Mouse (Mus musculus): ENCODE data around the gene Dnaaf3. TPM values are rescaled to one million over a fixed set of nuclear protein-coding genes. Genes with fewer than 3 reads are reported as not detected.
"Not testable (repeated sequence)": the region's sequence is repeated elsewhere in the genome, so short reads cannot be mapped to it uniquely, and the experiment has no call there.

Dnaaf3 gene
- polyA plus RNA-seq (2016; fragmentation: Nextera tagmentation; extraction: Ambion mirVana), result 1.9 and 3.0 TPM in 2 replicates

DNA sequence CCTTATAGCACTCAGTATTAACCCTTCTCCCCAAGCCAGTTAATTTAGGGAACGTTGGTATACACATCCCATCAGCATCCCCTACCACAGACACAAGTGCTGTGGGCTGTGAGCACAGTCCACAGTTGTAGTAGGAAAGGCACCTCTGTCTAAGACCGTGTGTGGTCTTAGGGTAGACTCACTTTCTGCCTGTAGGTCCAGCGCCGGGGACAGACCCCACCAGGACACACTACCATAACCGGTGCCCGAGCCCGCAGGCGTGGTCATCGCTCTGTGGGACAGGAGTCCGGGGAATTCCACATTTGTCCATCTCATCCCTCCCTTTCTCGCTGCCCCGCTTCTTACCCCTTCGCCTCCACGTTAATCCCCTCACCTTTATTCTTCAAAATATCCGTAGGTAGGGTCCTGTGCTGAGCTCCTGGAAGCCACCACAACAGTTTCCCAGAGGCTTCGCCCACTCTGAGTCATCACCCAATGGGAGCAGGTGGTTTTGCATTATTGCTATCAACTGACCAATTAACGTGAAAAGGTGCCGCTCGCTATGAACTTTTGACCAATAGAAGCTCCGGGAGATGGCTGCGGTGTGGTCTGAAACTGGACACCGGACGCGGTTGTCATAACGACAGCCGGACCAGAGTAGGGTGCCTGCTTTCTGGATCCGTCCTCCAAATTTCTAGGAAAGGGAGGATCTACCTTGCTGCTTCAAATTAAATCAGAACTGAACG, at the start of gene Dnaaf3:
TSS of gene Dnaaf3 (minus strand) at position 449 of the 725 bp plus-strand sequence.
- Histone ChIP-seq H3K4me3 (peak within 1 kb of the TSS; percentile 61), H3K9me3 (no peaks in the 10 kb centered on the region), H3K27ac (replicated peaks) (peak within 1 kb of the TSS; percentile 45; the same call in 1 of the 2 replicates), H3K36me3 (replicated peaks) (no peaks in the 10 kb centered on the region), H3K4me1 (peaks cover 21% of the 10 kb centered on the region), H3K27me3 (replicated peaks; ENCODE audit: low read depth, poor library complexity, severe bottlenecking) (peaks cover 24% of the 10 kb centered on the region)
- WGBS, result 3% methylated on average over 28 of the region's 28 CpGs
- peak; percentile 91 for DNase-seq (ENCODE audit: low spot score)

DNA sequence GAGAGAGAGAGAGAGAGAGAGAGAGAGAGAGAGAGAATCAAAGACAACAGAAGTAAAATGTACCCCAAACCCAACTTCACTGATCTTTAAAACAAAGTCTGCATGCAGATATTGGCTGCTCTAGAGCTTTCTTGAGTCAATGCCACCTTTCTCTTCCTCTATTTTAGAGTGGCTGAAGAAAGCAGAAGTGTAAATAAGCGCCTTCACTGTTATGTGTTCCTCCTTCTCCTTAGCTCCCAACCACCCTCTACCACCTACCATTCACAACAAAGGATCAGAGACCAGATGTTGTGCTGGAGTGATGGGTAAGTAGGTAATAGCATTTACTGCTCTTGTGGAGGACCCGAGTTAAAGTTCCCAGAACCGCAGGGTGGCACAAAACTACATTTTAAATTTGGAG, 49.2 kb upstream of the Dnaaf3 start:
- H3K4me3 ChIP-seq, result not testable (repeated sequence)
- 82% methylated on average over 3 of the region's 3 CpGs for WGBS

DNA sequence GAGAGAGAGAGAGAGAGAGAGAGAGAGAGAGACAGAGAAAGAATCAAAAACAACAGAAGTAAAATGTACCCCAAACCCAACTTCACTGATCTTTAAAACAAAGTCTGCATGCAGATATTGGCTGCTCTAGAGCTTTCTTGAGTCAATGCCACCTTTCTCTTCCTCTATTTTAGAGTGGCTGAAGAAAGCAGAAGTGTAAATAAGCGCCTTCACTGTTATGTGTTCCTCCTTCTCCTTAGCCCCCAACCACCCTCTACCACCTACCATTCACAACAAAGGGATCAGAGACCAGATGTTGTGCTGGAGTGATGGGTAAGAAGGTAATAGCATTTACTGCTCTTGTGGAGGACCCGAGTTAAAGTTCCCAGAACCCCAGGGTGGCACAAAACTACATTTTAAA, 40.1 kb upstream of the Dnaaf3 start:
- H3K4me1 ChIP-seq; H3K27me3 ChIP-seq (replicated peaks; ENCODE audit: low read depth, poor library complexity, severe bottlenecking); H3K36me3 ChIP-seq (replicated peaks); H3K27ac ChIP-seq (replicated peaks); H3K4me3 ChIP-seq; H3K9me3 ChIP-seq; DNase-seq (ENCODE audit: low spot score): not testable (repeated sequence)
- WGBS, result 71% methylated on average over 2 of the region's 2 CpGs

More for the DNA sequence above, 49.2 kb upstream of the Dnaaf3 start:
- H3K36me3 ChIP-seq (replicated peaks); H3K9me3 ChIP-seq; H3K27ac ChIP-seq (replicated peaks); H3K27me3 ChIP-seq (replicated peaks; ENCODE audit: low read depth, poor library complexity, severe bottlenecking); DNase-seq (ENCODE audit: low spot score); H3K4me1 ChIP-seq: not testable (repeated sequence)

DNA sequence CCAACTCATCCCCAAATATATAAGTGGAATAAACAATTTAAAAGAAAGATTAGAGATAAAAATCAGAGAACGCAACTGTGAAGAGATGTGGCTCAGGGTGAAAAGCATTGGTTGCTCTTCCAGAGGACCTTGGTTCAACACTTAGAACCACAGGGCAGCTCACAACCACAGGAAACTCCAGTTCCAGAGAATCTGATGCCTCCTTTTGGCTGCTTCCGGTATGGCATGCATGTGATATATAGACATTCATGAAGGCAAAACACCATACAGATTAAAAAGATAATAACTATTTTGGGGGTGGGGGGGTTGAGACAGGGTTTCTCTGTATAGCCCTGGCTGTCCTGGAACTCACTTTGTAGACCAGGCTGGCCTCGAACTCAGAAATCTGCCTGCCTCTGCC, 30.4 kb upstream of the Dnaaf3 start:
- H3K4me3 ChIP-seq, result no peak overlapping the region
- no peak for DNase-seq (ENCODE audit: low spot score)
- no peaks in the 10 kb centered on the region for H3K9me3 ChIP-seq
- no peaks in the 10 kb centered on the region for H3K4me1 ChIP-seq
- no peaks in the 10 kb centered on the region for H3K27me3 ChIP-seq (replicated peaks; ENCODE audit: low read depth, poor library complexity, severe bottlenecking)
- 86% methylated on average over 3 of the region's 3 CpGs for WGBS
- H3K27ac ChIP-seq (replicated peaks), result no peak overlapping the region
- no peaks in the 10 kb centered on the region for H3K36me3 ChIP-seq (replicated peaks)

DNA sequence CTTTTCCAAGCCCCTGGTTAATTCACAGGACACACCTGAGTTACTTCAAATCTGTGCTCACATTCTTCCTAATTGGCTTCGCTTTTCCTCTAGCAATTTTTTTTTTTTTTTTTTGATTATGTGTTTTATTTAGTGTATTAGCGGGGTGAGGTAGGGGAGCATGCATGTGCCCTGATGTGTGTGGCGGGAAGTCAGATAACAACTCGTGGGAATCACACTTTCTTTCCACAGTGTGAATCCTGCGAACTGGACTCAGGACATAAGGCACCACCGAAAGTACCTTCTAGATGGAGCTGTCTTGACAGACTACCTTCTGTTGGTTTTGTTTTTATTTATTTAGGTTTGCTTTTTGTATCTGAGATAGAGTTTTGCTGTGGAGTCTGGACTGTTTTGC, 24.9 kb upstream of the Dnaaf3 start:
- H3K27me3 ChIP-seq (replicated peaks; ENCODE audit: low read depth, poor library complexity, severe bottlenecking), result no peaks in the 10 kb centered on the region
- H3K27ac ChIP-seq (replicated peaks), result no peak overlapping the region
- H3K9me3 ChIP-seq, result no peaks in the 10 kb centered on the region
- no peak for DNase-seq (ENCODE audit: low spot score)
- no peaks in the 10 kb centered on the region for H3K36me3 ChIP-seq (replicated peaks)
- no peak overlapping the region for H3K4me3 ChIP-seq
- no peaks in the 10 kb centered on the region for H3K4me1 ChIP-seq
- WGBS, result 68% methylated on average over 6 of the region's 6 CpGs

DNA sequence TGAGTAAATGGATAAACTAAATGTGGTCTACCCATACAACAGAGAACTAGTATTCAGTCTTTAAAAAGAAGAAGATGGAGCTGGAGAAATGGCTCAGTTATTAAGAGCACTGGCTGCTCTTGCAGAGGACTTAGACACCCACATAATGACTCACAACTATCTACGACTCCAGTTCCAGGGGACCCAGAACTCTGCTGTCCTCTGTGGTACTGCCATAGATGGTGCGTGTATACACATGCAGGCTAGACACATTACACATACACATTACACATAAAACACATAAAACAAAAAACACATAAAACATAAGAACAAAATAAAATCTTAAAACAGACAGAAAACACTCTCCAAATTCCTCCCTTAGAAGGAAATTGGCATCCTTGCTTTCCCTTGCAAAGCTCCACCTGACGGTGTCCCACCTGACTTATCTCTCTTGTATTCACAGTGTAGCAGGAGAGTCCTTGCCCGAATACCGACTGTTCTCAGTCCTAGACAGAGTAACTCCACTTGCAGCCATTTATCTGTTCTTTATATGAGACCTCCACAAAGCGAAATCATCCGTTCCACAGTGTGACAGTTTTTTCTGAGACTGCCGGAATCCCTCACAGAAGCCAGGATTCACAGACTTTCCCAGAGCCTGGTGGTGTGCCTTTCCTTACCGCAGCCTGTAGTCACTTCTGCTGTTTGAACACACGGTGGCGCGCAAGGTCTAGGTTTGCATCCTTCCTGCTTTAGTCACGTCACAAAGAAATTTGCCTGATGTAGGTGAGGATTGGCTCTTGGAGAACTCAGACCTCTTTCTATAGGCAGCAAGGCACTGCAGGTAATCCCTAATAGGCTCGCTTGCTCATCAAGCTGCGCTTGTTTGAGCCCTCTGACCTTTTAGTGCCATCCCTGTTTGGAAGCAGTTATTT, 24.3 kb upstream of the Dnaaf3 start:
- no peaks in the 10 kb centered on the region for H3K4me1 ChIP-seq
- peak; percentile 87 for DNase-seq (ENCODE audit: low spot score)
- WGBS, result 25% methylated on average over 15 of the region's 15 CpGs
- no peak overlapping the region for H3K27ac ChIP-seq (replicated peaks)
- no peak overlapping the region for H3K4me3 ChIP-seq
- no peaks in the 10 kb centered on the region for H3K36me3 ChIP-seq (replicated peaks)
- H3K27me3 ChIP-seq (replicated peaks; ENCODE audit: low read depth, poor library complexity, severe bottlenecking), result no peaks in the 10 kb centered on the region
- H3K9me3 ChIP-seq, result no peaks in the 10 kb centered on the region

DNA sequence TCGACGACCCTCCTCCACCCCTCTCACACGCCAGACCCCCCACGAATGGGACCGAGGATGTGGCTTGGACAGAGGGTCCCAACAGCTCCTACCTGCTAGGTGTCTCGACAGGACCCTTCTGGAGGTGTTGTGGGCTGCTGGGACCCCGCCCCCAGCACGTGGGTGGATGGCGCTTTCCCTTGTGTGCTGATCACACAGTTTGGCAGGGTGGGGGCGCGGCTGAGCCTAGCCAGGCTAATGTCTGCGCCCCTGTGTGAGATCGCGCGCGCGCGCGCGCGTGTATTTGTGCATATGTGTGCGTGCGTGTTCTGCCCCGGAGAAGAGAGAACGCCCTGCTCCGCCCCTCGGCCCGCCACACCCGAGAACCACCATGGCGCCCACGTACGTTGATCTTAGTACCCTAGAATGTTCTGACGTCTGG, 15.0 kb upstream of the Dnaaf3 start, which contains the start of gene Syt5:
TSS of gene Syt5 (minus strand) at position 321 of the 421 bp plus-strand sequence.
- DNase-seq (ENCODE audit: low spot score), result peak; percentile 48
- peak within 1 kb of the TSS; percentile 66 for H3K27ac ChIP-seq (replicated peaks)
- H3K36me3 ChIP-seq (replicated peaks), result no peaks in the 10 kb centered on the region
- H3K4me1 ChIP-seq, result peaks cover 18% of the 10 kb centered on the region
- peaks cover 25% of the 10 kb centered on the region for H3K27me3 ChIP-seq (replicated peaks; ENCODE audit: low read depth, poor library complexity, severe bottlenecking)
- peak within 1 kb of the TSS; percentile 55 for H3K4me3 ChIP-seq
- 9% methylated on average over 33 of the region's 33 CpGs for WGBS
- peaks cover 5% of the 10 kb centered on the region; the same call in 1 of the 2 replicates for H3K9me3 ChIP-seq

DNA sequence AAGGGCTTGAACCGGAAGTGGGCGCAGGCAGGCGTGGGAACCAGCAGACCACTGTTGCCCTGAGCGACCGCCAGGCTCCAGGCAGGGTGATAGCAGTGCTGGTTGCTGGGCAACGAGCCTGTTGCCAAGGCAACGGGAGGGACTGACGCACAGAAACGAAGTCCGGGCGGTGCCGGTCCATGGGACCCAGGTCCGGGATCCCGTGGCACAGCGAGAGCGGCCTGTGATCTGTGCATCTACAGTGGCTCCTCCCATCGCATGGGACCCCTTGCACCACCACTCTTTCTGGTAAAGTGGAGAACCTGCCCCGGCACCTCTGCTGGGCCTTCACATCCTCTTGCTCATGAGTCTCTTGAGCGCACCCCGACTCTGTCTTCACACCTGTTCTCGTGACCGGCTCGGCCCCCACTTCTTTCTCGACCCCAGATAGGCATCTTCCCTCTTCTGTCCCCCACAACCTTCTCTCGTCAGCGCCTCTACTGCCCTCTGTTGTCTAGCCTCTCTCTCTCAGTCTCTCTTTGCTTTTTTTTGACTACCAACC, 14.4 kb upstream of the Dnaaf3 start:
- peak; percentile 85 for DNase-seq (ENCODE audit: low spot score)
- Histone ChIP-seq H3K4me1 (peaks cover 18% of the 10 kb centered on the region), H3K36me3 (replicated peaks) (no peaks in the 10 kb centered on the region), H3K27me3 (replicated peaks; ENCODE audit: low read depth, poor library complexity, severe bottlenecking) (peaks cover 25% of the 10 kb centered on the region), H3K4me3 (peak overlapping the region; percentile 55), H3K9me3 (peaks cover 5% of the 10 kb centered on the region; the same call in 1 of the 2 replicates), H3K27ac (replicated peaks) (peak overlapping the region; percentile 66)
- WGBS, result 3% methylated on average over 26 of the region's 26 CpGs

DNA sequence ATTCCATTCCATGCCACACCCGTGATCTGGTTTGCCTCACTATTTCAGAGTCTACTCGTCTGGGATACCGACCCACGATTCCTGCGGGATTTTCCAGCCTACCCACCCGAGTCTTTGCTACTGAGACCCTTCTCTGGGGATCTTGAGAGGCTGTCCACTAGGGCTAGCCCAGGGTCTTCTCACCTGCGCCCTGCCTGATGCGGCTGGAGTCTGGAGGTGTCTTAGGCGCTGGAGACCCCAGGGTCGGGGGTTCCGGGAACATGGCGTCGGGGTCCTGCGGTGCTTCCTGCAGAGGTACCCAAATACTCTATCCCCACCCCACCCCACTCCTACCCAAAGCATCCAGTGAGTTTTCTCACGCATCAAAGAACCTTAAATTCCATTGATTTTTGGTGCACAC, 13.8 kb upstream of the Dnaaf3 start:
- peaks cover 18% of the 10 kb centered on the region for H3K4me1 ChIP-seq
- H3K36me3 ChIP-seq (replicated peaks), result no peaks in the 10 kb centered on the region
- H3K27me3 ChIP-seq (replicated peaks; ENCODE audit: low read depth, poor library complexity, severe bottlenecking), result peaks cover 25% of the 10 kb centered on the region
- WGBS, result 73% methylated on average over 15 of the region's 15 CpGs
- H3K9me3 ChIP-seq, result peaks cover 5% of the 10 kb centered on the region; the same call in 1 of the 2 replicates
- H3K27ac ChIP-seq (replicated peaks), result peak overlapping the region; percentile 58; the same call in 1 of the 2 replicates
- DNase-seq (ENCODE audit: low spot score), result no peak
- peak overlapping the region; percentile 55 for H3K4me3 ChIP-seq

DNA sequence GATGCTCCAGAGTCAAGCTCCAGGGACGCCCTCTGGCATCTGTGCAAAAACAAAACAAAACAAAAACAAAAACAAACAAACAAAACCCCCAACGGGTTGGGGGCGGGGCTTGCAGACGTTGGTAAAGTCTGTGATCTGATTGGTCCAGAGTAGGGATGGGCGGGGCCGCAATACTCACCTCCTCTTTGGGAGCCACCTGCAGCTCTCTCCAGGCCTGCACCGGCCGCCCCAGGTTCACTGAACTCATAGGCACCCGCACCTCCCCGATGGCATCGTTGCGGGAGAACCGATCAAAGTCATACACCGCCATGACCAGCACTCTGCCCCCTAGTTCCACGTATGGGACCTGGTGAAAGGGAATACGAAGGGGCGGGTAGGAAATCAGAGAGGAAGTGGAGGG, 9.8 kb upstream of the Dnaaf3 start:
- 33% methylated on average over 17 of the region's 17 CpGs for WGBS
- H3K4me1 ChIP-seq, result peaks cover 11% of the 10 kb centered on the region

DNA sequence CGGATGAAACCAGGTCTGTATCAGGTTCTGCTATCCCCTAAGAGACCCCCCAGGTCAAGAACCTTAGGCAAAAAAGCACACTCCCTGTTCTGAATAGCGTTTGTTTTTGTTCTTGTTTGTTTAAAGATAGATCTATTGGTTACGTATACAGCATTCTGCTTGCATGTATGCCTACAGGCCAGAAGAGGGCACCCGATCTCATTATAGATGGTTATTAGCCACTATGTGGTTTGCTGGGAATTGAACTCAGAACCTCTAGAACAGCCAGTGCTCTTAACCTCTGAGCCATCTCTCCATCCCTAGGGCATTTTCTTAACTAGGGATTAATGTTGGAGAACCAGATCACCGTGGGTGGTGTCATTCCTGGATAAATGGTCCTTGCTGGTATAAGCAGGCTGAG, 9.1 kb upstream of the Dnaaf3 start:
- H3K36me3 ChIP-seq (replicated peaks), result no peaks in the 10 kb centered on the region
- H3K4me3 ChIP-seq, result no peak overlapping the region
- no peaks in the 10 kb centered on the region for H3K9me3 ChIP-seq
- peaks cover 4% of the 10 kb centered on the region for H3K4me1 ChIP-seq
- WGBS, result 71% methylated on average over 5 of the region's 5 CpGs
- H3K27ac ChIP-seq (replicated peaks), result no peak overlapping the region
- no peak for DNase-seq (ENCODE audit: low spot score)
- peaks cover 9% of the 10 kb centered on the region for H3K27me3 ChIP-seq (replicated peaks; ENCODE audit: low read depth, poor library complexity, severe bottlenecking)

More for the DNA sequence above, 9.8 kb upstream of the Dnaaf3 start:
- Histone ChIP-seq H3K27me3 (replicated peaks; ENCODE audit: low read depth, poor library complexity, severe bottlenecking) (peaks cover 16% of the 10 kb centered on the region), H3K4me3 (no peak overlapping the region), H3K36me3 (replicated peaks) (no peaks in the 10 kb centered on the region), H3K9me3 (no peaks in the 10 kb centered on the region), H3K27ac (replicated peaks) (no peak overlapping the region)
- no peak for DNase-seq (ENCODE audit: low spot score)

DNA sequence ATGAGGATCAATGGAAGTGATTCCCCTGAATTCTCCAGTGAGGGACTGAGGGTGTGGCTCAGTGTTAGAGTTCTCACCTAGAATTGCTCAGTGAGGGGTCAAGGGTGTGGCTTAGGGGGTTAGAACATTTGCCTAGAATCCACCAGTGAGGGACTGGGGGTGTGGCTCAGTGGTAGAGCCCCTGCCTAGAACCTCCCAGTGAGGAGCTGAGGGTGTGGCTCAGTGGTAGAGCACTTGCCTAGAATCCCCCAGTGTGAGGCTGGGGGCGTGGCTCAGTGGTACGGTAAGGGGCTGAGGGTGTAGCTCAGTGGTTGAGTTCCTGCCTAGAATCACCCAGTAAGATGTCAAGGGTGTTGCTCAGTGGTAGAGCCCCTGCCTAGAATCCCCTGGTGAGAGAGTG, 6.8 kb upstream of the Dnaaf3 start:
- H3K27ac ChIP-seq (replicated peaks), result no peak overlapping the region
- H3K4me1 ChIP-seq, result no peaks in the 10 kb centered on the region
- 0 out of 2 replicates have a peak, but pooled peaks cover 4% of the 10 kb centered on the region for H3K27me3 ChIP-seq (replicated peaks; ENCODE audit: low read depth, poor library complexity, severe bottlenecking)
- 77% methylated on average over 2 of the region's 2 CpGs for WGBS
- H3K4me3 ChIP-seq, result no peak overlapping the region
- H3K9me3 ChIP-seq, result no peaks in the 10 kb centered on the region
- H3K36me3 ChIP-seq (replicated peaks), result no peaks in the 10 kb centered on the region
- no peak for DNase-seq (ENCODE audit: low spot score)
